Mouse (Mus musculus) cerebellum, adult 2 months (tissue): ENCODE results near the gene Cars2.

Experiments
- CTCF ChIP-seq: fragments of 200-500 bp; IDR thresholded peaks from 2 replicates; pipeline ENCODE4 v1.5.1; 2011; ENCODE audit warnings: low read depth, mild to moderate bottlenecking, control low read depth, low read length, moderate library complexity, borderline replicate concordance; ENCODE audit not compliant: insufficient read depth
- POLR2A ChIP-seq: fragments of 200-500 bp; IDR thresholded peaks from 2 replicates; pipeline ENCODE4 v1.6.1; 2011; ENCODE audit warnings: low read length, control low read depth, borderline replicate concordance; ENCODE audit not compliant: insufficient read depth

DNA sequence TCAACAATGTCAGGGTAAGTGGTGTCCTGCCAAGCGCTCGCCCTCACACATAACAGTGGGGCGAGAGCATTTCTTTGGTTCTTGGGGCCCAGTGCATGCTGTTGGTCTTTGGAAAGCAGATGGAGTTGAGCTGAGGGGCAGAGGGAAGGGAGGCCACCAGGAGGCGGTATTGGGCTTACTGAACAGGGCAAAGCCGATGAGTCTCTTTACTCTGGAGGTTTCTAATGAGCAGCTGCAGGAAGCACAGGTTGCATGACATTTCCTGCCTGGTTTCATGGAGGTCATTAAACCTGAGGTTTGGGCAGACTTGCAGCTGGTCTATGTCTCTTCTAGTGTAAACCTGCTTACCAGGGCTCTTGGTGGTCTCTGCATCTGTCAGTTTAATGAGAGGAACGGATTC, 43.8 kb downstream of the Cars2 start:
- TF ChIP-seq CTCF = peak; percentile 60; the same call in 1 of the 2 replicates
- TF ChIP-seq POLR2A = no peak
